Mouse (Mus musculus): ENCODE data around the gene Enho.

Enho gene

DNA sequence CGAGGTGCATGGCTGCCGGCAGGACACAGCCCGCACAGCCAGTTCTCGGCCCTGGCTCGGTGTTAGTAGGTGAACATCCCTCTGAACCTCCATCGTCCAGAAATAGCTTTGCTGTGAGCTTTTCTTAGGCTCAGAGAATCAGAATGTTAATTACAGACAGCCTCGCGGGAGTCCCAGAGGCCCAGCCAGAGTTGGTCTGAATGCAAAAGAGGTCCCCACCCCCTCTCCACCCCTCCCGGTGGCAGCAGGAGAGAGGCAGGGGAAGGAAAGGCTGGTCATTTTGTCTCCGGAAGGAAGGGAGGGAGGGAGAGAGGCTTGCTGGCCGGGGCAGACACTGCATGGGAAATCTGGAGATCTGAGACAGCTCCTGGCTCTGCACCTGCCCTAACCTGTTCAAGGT, 8.7 kb downstream of the Enho start:
- in situ Hi-C loops (cut with MboI, MseI): no loop called here

DNA sequence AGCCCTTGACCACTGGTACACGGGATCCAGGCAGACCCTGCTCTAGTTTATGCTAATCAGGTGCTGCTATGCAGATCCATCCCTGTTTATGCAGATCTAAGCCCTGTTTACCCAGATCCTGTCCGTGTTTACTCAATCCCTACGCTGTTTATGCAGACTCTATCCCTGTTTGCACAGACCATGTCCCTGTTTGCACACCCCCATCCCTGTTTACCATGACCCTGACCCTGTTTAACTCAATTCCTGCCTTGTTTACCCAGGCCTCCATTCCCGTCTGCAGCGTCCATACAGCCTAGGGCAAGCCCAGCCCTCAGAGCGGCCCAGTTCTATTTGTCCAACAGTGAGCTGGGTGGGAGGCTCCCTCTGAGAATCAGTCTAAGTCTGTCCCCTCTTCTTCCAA, 9.9 kb downstream of the Enho start:
- in situ Hi-C loops (cut with MboI, MseI): no loop called here

DNA sequence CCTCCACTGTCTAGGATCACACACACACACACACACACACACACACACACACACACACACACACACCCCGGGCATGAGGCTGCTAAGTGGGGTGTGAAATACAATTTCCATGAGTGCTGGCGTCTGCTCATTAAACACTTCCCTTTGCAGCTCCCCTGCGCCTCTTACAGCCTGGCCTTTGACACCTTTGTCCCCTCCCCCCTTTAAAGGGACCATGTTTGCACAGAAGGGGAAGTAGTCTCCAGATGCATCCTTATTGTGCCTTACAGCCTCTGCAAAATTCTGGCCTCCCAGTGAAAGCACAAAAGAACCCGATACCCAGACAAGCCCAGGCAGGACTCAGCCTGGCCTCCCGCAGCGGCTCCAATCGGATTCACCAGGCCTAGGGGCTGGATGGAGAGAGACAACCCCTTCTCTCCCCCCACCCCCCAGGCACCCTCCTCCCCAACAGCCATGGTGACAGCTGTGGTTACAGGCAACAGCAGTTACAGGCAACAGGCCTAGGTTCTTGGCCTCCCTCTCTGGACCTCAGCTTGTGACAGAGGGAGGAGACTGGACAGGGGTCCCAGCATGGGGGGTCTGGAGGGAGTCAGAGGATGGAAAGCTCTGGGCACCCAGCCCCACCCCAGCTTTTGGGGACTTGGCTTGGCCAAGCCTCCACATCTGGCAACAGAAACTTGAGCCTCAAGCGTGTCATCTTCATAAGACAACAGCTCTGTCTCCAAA, 11.8 kb downstream of the Enho start:
- in situ Hi-C loops (cut with MboI, MseI): no loop called here

DNA sequence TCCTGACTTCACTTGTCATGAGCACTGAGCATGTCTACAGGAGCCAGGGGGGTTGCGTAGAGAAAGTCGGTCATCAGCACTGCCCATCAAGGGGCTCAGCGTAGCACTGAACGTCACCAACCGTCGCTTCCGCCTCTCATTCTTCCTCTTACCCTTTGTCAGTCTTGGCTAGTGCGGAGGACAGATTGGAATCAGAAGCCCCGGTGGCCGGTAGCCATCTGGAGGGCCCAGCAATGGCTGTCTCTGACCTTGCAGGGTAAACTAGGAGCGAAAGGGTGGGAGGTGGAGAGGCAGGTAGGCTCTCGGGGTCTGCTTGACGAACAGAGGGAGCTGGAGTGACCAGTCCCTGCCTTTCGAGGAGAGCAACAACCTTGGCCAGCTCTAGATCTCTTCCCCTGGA, 18.1 kb downstream of the Enho start:
- in situ Hi-C loops (cut with MboI, MseI): no loop called here

DNA sequence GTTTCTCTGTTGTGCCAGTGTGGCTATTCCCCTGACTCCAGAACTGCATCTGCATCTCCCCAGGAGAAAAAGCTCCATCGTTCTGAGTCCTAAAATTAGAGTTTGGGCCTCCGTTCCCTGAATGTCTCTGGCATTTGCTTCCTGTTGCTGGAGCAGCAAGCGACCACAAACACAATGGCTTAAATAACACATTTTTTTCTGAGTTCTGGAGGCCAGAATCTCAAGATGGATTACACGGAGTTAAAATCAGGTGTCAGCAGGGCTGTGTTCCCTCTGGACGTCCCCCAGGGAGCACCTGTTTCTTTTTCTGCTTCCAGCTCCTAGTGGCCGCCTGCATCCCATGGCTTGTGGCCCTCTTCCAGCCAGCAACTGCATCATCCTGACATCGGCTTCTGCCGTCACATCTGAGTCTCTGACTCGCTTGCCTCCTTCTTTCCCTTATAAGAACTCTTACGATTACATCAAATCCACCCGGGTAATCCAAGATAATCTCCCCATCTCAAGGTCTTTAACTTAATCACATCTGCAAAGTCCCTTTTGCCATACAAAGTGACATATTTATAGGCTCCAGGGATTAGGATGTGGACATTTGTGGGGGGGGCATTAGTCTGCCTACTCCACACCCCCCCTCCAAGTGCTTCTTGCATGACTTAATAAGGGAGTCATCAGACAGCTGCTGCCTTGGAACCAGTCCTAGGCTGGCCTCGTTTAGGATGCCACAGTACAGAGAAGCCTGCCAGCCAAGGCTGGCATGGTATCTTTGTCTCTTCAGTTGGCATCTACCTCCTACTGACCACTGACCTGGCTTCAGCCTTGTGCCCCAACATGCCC, 21.0 kb downstream of the Enho start:
- in situ Hi-C loops (cut with MboI, MseI): no loop called here

DNA sequence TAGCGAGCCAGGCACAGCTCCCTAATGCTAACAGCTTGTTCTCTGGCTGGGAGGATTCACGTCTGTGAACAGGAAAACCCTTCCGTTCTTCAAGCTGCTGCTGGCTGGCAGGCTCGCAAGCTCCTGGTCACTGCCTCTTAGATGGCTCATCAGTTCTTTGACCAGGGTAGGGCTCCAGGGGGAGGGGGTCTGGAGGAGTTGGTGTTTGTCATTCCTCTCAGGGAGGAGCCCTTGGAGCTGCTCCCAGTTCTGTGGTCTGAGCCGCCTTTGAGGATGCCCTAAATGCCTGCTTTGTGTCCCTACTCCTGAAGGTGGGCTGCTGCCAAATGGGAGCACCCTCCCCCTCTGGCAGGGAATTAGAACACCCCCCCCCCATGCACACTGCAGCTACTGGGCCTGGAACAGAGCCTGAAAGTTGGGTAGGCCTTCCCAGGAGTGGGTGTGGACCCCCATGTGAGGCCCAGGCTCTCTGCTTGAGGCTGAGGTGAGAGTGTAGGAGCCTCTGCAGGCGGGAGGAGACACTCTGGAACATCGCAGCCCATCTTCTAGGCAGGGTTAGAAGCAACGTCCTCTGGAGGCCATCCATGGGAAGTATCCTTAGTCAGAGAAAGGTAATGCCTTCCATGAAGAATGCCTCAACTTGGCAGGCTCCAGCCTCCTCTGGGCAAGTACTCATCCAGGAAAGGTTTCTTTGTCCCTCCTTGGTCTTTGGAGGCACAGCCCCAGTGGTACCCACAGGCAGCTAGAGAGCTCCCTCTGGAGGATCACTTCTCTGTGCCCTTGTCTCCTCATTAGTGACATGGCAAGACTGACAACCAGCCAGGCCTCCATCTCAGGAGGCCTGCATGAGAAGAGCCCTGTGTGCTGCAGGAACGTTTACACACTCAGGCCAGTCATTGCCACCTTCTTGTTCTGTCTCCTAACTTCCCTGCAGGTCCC, 24.2 kb downstream of the Enho start:
- in situ Hi-C loops (cut with MboI, MseI): no loop called here

DNA sequence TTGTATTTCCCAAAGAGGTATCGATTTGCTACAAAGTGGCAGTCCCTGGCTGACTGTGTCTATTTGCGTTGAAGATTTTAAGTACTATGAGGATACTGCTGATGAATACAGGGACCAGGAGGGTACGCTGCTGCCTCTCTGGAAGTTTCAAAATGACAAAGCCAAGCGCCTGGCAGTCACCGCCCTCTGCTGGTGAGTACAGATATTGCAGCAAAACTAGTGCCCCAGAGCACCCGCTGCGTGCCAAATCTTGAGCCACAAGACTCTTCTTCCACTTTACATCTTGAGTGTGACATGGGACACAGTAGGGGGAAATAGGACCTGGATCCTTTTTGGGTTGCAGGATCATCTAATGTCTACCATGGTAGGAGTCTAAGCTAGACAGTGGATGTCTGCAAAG, 26.0 kb downstream of the Enho start:
- in situ Hi-C loops (cut with MboI, MseI): loop anchor here (5.0 kb wide), 2 partner anchors 57 to 87 kb away; no protein-coding TSS in a partner anchor

DNA sequence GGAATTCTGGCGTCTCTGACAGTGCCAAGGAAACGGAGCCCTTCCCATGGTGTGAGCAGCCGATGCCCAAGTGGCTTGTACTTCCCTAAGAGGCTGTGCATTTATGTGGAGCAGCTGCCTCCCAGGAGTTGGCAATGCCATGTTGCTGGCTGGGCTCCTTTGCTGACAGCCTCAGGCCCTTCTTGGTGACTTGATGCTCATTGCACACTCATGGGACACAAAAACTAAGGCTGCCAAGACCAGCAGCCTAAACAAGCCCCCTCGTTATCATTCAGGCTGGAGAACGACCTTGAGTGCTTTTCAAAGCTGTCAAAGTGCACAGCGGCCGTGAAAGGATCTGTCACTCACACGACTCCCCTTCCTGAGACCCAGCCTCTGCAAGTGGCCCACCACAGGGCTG, 28.0 kb downstream of the Enho start:
- in situ Hi-C loops (cut with MboI, MseI): loop anchor here (5.0 kb wide), 2 partner anchors 55 to 85 kb away; no protein-coding TSS in a partner anchor

DNA sequence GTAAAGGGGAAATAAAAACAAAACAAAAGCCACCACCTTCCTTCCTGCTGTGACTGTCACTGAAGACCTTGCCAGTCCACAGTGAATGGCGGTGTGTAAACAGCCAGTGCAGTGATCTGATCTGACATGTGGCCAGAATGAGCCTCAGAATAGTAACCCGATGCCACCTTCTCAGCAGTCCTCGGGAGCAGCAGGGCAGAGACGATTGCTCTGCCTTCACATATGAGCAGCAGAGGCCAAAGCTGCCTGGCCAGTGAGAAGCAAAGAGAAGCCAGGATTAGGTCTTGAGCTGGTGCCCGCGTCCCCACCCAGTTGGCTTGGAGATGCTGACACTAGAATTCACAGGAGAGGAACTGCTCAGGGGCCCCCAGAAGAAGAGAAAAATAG, 29.5 kb downstream of the Enho start:
- in situ Hi-C loops (cut with MboI, MseI): loop anchor here (5.0 kb wide), 2 partner anchors 53 to 83 kb away; no protein-coding TSS in a partner anchor

DNA sequence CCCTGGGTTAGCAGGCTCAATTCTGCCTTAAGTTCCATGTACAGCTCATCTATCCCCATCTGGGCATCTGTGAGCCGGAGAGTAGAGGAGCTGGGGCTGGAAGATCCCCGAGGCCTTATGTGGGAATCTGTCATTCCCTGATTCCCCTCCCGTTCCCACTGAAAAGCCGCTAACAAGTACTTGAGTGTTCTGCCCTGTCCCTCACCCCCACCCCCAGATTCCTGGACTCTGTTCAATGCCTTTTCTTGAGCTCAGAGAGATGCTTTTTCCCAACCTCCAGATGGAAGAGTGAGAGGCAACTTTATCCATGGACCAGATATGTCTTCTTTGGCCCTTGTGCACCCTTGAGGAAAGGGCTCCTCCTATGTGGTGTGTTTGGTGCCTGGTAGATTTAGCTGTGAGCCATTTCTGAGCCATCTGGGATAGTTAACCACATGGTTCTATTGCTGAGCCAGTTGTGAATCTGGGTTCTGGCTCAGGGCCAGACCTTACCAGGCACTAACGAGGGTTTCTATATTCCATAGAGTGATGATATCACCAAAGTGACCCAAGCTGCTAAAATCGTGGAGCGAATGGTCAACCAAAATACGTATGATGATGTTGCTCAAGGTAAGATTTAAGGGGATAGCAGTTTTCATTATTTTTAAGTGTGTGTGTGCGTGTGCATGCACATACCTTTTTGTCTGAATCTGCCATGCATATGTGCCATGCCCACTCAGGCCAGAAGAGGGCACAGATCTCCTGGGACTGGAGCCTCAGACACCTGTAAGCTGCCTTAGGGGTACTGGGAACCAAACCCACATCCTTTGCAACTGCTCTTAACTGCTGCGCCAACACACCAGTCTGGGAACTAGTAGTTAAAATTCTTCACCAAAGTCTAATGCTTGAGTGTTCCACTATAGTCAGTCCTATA, 30.2 kb downstream of the Enho start:
- in situ Hi-C loops (cut with MboI, MseI): loop anchor here (5.0 kb wide), 2 partner anchors 53 to 83 kb away; no protein-coding TSS in a partner anchor

DNA sequence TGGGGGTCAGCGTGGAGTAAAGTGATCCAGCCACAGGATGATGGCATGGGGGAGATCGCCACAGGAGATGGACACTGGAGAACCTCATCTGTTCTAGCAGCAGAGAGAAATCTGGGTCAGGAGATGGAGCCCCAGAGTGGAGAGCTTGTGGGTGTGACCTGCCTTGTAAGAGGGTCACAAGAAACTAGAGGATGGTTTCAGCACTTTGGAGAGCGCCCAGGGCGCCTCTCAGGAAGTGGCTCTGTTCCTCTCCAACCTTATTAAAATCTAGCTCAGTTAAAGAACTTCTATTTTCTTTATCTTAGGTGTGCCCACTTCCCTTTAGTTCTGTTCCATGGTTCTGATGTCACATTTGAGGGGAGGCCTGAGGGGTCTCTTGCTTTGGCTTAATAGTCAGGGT, 33.3 kb downstream of the Enho start:
- in situ Hi-C loops (cut with MboI, MseI): no loop called here

DNA sequence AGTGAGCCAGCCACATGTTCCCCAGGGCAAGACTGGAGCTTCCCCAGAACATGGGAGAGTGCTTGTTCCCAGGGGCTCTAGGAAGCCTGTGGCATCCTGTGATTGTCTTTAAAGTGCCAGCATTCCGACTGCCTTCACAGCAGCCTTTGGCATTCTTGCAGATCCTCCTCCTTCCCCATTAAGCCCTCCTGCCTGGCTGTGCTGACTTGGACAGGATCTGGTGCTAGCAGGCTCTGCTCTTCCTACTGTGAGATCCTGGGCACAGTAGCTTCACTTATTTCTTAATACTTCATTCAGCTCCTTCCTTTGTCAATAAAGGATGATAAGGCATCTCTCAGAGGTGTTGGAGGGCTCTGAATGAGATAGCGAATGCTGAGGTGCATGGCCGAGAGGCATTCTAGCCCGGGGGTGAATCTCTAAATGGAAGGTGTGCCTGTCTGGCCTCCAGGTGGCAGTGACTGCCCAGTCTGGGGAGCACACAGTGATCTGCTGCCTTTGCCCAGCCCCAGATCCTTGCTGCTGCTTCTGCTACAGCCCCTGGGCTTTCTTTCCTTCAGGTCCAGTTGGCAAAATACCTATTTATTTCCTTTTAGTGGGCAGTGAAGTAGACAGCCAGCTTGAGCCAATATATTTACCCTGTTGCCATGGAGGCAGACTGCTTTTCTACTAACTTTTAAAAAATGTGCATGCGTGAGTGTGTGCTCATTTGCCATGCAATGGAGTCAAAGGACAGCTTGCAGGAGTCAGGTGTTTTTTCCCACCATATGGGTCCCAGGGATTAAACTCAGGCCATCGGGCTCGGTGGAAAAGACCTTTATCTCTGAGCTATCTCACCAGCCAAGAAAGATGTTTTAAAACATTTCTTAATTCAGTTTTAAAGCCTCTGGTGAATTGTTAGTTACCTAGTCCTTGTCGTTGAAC, 35.4 kb downstream of the Enho start:
- in situ Hi-C loops (cut with MboI, MseI): no loop called here

DNA sequence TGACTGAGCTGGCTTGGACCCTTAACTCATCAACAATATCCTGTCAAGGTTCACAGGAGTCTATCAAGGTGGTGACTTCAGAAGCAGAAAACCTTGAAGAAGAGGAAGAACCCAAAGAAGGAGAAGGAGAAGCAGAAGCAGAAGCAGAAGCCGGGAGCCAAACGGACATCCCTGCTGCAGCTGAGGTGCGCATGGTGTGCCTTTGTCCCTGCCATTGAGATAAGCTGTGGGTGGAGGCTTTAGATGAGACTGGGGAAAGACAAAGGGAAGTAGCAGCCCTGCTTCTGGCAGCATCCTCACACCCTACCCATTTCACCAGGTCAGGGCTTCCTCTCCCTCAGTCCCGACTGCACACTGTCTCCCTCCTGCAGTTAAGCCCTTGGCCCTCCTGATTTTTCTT, 37.3 kb downstream of the Enho start:
- in situ Hi-C loops (cut with MboI, MseI): no loop called here
